Mouse (Mus musculus) frontal cortex, postnatal 25 days (tissue): ENCODE measurements around the gene Mctp2.
A peak's percentile ranks its signal among the peaks of the same experiment; 100 is the strongest.

Source experiments
- DNase-seq, 2 experiments: peaks; one replicate each; pipeline ENCODE4 v3.0.0; 2022; ENCODE audit warnings: low spot score in 2 of 2

Gene Mctp2

DNA sequence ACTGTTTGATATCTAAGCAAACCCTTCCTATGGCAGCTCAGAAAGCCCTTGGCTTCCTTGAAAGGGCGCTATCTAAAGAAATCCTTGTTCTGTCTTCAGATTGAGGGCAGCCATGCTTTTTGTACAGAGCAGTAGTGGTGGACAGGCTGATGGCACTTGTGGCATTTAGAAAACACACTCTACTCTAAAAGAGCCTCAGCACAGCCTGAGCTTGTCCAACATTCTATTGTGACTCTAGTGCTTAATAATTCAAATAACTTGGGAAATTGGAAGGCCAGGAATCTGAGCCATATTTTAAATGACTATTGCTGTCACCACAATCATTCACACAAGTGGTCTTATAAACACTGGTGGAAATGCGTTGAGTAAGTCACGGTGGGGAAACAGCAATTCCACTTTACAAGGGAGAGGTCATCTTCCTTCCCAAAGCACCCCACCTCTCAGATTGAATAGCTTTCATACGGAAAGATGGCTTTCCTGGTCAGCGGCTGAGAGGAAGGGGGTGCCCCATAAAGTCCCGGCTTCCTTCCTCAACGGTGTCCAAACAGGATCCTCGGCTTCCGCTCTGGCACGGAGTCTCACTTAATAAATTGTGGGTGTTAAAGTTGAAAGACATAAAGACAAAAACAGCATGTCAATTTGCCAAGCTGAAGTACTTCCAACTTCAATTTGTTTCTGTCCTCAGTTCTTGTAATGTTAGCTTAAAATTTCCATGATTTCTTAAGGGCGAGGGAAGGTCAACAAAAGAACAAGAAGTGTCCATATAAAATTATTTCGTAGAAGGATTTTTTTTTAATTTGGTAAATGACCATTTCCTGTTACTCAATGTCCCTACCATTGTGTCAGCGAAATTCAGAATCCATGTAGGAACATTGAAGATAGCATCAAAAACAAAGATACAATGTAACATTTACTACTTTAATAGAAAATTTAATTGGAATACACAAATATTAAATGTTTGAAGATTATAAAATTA is 140.4 kb downstream of the Mctp2 start:
- DNase-seq = no peak

DNA sequence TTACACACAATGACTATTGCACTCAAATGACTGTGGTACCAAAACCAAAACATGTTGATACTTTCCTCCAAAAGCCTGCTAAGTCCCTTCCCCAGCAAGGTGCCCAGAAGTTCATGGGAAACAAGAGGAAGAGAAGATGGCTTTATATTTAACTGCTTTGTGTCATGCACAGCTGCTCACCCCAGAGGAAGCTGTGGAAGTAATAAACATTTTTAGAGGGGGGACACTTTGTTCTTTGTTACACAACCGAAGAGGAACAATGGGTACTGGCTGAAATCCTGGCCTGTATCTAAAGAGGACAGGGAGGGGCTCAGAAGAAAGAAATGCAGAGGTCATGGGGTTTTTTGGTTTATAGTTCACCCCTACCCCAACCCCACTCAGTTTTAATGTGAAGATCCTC is 144.2 kb downstream of the Mctp2 start:
- no peak for DNase-seq

DNA sequence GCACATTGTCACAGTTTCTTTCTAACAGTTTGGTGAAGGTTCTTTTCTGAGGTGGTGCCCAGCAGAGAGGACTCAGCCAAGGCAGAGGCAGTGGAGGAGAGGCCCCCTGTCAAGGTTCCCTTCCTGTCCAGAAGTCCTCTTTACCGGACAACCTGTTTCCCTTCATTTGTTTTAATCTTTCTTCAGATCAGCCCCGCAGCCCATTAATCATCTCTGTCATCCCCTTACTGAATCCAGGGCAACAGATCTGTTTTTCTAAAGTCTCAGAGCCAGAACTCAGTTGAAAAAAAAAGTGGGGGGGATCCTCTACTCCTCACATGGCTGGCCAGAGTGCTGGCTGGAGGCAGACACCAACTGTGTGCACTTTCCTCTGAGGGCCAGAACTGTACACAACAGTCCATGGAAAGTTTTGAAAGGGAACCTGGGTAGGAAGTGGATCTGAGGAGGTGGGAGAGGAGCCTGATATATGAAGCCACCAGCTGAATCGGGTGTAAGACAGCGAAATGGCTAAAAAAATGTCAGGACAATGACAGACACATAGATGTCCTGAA is 146.8 kb downstream of the Mctp2 start:
- DNase-seq = no peak

DNA sequence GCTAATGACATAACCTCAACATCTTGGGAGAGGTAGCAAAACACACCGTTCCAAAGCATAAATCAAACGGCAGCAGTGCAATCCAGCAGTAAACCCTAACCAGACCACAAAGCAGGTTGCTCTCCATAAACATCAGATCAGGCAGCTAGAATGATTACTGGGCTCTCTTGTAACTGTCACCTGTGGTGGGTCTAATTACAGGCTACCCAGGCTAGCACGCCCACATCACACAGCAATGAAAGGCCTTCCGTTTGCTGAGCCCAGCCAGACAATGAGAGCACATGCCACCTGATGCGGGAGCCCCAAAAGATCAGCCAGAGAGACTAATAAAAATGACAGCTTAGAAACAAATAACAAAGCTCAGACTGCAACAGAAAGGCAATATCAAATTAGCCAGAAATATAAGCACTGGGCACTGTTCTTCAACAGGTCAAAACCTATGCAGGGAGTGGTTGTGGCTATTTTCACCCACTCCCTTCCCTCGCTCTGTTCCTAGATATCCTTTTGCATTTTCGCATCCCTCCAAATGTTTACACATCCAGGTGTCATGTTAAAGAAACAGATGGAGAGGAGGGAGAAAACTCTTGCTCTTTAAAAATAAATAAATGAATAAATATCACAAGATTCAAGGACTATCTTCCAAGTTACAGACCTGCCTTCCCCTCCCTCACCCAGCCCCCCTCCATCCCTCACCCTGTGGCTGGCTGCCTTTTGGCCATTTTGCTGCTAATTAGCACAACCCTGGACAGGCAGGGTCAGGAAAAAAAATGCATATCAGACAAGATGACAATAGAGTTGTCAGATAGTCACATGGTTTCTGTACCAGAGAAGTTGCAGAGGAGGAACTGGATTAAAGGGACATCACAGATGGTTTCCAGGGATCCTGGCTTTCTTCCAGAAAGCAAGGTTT is 155.4 kb downstream of the Mctp2 start:
- DNase-seq = no peak

DNA sequence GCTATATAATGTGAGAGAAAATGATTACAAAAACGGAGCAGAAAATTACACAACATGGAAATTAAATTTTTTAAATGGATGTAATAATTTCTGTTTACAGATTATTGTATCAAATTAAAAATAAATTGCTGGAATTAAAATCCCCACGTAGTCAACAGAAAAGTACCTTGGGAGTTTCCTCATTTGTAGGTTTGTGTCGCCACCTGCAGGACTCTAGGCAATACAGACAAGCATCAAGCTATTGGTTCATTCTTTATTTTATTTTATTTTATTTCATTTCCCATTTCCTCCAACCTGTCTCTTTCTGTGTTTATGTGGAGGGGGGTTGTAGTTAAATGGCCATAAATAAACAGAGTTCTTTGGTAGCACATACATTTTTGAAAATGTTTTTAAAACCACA is 157.3 kb downstream of the Mctp2 start:
- peak; percentile 14 to 22 for DNase-seq

DNA sequence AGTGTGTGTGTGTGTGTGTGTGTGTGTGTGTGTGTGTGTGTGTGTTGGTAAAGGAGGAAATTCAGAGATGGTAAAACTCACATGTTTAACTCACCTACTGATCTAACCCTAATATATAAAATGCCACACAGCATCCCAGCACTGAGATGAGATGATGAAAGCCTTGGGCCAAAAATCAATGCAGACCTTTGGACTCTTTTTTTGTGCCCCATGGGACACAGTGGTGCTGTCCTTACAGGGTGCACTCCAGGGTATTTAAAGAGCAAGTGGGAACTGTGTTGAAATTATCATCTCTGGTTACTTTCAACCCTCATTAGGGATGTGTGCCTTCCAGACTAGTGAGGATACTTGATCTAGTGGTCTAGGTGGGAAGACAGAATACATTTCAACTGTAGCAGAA is 159.6 kb downstream of the Mctp2 start:
- no peak for DNase-seq

DNA sequence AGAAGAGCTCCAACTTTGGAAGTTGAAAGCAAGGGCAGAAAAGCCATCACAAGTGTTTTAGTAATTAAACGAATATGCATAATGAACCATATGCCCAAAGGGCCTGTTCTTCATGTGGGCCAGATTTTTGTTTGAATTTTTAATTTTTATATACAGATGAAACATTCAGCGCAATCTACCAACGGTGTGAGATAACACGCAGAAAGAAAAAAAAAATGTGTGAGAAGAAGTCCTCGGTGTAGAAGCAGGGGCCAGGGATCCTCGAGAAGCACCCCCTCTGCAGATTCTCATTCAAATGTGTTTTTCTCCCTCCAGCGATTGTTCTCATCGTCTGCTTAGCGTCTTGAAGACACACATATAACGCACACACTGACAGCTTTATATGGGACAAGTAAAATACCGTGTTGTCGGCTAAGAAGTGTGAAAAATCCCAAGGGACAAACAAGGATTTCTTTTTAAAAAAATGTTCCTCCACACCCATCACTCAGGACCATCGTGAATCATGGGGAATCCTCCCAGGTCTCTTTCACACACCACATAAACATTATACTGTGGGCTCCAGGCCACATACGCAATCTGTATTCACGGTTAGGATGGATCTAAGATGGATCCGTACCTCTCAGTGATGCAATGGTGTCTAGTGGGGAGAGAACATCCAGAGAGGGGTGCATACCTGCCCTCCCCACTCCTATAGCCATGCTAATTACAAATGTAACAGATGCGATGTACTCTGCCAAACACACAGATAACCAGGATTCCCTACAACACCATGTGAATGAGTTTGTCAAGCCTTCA is 160.5 kb downstream of the Mctp2 start:
- DNase-seq = no peak

DNA sequence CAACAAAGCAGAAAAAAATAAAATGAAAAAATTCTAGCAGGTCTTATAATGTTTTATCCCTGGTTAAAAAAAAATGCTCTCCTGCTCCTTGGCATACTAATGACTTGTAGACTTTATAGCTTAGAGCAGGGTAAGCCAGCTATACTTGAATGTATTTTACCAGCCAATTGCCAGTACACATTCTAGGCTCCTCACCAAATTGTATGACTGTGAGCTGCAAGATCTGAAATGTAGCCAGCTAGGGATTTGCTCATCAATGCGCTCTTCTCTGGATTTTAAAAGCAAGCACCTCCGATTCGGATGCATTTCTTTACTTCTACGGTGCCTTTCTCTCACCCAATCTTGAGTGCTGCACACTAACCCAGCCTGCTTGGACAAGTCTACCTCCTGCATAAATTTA is 167.7 kb downstream of the Mctp2 start:
- no peak for DNase-seq

DNA sequence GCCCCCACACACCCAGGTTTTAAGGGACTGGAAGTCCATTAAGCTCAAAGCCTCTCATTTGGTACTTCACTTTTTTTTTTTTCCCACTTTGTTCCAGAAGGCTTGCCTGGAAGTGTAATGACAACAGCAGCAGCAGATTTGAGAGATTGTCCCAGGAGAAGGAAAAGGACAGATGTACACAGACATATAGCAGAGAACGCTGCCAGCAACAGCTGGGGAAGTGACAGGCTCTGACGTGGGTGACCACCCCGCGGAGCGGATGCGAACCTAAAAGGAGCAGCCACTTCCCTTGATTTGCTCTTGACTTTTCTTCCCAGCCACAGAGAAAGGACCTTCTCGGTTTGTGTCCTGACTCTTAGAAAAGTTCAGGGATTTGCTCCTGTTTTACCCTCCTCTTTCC is 185.4 kb downstream of the Mctp2 start:
- DNase-seq = no peak

DNA sequence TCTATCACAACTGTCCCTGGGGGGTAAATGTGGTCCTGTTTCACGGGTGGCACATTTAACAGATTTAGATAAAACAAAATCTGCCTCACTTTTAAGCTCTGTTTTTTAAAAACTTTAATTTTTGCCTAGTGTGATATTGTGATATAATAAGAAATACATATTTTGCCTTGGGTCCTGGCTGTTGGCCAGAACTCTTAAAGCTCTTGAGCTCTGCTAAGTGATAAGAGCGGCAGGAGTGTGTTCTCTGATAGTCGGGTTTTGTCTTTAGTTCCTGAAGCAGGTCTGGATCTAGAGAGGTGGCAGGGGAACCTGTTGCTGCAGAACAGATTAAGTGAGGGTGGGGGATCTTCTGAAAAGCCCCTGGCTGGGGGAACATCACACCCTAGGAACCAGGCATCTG is 186.7 kb downstream of the Mctp2 start:
- DNase-seq = no peak

DNA sequence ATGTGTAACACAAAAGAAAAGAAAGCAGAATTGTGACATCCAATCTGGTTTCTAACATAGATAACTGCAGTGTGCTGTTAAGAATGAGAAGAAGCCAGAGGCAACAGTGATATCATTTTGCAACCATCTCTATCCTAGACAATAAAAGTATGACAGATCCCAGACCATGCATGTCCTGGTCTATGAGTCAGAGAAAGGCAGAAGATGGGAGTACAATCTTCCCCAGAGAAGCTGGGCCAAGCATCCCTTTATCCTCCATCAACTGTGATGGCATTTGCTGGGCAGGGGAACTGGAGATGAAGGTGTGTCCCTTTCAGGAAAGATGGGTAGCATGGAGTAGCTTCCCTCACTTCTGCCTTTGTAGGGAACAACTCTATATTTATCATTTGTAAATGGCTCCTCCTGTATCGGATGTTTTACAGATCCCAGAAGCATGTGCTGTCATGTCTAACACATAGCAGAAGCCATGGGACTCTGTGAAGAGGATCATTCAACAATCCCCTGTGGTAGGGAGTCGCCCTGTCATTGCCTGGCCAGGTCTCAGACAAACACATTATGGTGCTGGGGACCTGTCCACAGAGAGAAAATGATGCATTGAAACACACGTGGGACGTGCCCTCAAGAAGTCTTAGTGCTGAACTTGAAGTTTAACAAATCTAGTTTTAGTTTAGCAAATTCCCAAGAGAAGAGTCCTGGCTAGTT is 188.9 kb downstream of the Mctp2 start:
- no peak for DNase-seq

DNA sequence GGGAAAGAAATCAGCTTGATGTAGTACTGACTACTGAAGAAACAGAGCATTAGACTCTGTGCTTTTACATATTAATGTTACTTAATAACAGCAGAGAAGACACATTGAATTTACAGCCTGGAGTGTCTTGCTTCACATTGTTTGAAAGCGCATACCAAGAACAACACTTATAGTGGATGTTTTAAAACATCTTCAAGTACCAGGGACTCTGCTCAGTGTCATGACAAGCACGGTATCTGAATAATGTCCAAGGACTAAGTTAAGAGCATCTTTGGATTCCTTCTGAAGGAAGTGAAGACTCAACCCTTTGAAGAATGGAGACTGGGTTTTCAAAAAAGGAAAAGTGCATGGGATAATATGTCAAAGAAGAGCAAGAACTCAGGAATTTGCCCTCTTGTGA is 191.3 kb downstream of the Mctp2 start:
- DNase-seq = no peak

DNA sequence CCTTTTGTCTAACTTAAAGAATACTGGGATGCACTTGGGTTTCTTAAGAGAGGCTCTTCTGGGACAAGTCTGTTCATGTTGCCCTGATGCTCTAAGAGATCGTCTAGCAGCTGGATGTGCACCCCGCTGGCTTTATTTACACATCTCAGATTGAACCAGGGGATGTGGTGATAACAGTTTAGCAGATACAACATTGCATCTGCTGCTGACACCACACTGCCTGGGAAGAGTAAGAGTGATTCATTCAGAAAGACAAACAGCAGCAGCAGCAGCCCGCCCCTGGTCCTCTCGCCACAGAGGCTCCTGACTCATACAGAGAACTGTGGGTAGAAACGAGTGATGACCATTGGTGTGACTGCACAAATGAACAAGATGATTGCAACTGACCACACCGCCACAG is 195.8 kb downstream of the Mctp2 start:
- no peak for DNase-seq

DNA sequence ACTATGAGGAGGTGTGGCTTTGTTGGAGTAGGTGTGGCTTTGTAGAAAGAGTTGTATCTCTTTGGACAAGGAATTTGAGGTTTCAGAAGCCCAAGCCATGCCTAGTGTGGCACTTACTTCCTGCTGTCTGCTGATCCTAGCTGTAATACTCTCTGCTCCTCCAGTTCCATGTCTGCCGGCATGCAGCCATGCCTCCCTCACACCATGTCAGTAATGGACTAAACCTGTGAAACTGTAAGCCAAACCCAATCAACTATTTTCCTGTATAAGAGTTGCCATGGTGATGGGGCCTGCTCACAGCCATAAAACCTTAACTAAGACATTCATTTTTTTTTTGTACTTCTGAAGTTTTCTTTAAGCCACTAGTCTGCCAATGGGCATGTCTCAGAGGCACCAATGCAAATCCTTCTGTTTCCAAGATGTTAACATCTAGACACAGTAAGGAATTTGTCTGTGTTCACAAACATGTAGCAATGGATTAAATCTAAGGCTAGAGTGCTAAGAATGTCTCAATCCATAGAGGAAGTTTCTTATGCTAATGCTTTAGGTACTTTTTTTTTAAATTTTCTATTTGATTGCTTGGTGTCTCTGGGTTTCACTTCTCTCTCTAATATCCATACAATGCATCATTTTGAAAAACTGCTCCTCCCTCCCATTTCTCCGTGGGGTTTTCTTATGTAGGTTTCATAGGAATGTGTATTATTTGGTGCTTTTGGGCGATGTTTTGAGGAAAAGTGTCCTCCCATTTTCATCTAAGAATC is 197.6 kb downstream of the Mctp2 start:
- no peak for DNase-seq

DNA sequence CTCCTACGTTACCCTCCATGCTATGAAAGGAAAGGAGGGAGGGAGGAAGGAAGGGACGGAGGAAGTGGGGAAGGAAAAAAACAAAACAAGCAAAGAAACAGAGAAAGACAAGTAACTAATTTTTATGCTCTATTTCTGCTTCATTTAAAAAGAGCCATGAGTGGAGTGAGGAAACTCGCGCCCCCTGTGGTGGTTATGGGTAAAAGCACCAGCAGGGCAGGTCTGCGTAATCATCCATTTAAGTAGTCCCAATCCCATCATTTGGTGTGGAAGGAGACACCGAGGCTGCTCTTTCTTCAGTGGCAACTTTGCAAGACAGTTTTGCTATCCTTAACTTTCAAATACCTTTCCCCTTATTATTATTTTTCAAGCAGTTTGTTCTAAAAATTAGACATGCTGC is 202.2 kb downstream of the Mctp2 start:
- DNase-seq = no peak

DNA sequence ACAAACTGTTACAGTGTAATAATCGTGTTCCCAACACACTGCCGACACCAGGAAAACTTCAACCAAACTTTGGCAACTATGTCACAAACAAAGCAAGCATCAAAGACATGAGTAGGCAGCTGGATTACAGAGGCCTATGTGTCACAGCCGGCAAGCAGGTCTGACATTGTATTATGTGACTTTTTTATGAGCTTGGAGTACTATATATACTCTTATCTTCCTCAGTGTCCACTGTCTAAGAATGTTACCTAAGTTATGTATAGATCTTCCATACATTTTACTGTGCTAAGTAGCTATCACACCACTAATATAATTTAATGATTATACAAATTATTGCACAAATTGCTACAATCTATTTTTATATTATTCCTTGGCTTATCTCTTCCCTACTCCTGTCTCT is 202.8 kb downstream of the Mctp2 start:
- DNase-seq = no peak

DNA sequence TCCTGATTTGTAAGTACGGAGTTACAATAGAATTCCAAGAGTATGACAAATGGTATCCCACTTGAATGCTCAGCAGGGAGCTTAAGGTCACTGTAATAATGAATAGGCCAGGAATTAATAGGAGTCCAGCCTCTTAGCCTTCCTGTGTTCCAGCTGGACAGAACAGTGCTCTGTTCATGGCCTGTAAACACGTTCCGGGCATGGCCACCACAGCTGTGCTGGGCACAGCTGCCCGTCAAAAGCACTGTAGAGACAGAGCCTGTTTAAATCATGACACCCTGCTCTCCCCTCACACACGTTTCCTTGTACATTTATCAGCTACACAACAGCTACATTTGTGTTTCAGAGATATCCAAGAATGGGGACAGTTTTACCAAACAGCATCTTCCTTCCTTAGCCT is 205.7 kb downstream of the Mctp2 start:
- DNase-seq = no peak

DNA sequence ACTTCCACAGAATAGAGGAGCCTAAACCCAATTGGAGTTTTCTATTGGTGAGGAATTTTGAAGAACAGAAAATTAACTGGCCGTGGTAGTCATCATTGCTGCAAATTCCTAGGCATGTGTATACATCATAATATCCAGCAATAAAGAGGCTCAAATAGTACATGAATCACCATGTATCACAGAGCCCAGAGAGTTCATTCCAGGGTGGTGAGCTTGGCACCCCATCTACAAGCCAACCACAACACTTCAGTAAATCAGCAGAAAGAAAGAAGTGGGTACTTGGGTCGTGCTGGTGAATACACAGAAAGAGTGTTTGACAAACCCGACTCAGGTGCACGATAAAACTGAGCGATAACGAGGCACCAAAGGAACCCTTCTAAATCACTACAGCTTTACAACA is 207.8 kb downstream of the Mctp2 start:
- no peak for DNase-seq

DNA sequence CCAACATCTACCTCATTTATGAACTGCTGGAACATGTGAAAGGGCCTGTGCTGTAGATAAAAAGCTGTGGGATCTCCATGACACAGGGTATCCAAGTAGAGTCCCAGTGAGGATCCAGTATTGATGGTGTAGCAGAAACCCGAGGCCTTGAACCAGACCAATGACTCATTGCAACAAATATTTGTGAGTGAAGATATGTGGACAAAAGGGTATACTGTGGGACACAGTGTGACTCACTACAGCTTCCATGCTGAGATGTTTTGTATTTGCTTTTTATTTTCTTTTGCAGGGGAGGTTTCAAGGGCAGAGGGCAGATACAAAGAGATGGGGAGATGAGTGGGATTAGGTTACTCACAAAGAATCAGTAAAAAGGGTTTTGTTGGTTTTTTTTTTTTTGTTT is 209.4 kb downstream of the Mctp2 start:
- no peak for DNase-seq

DNA sequence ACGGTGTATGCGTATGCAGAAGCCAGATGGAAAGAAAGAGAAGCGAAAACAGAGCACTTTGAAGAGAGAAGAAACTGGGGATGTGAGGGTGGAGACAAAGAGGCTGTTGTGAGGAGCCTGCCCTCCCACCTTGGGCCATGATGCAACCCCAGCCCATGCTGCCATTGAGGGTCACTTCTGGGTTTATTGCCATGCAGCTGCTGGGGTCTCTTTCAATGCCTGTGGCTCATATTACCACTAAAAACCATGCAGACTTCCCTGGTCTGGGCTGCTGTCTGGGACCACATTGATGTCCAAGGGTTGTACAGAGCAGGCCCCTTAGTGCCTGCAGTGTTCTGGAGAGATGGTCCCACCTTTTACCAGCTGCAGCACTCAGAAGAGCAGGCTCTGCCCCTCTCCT is 210.0 kb downstream of the Mctp2 start:
- DNase-seq = no peak
